Mouse (Mus musculus) midbrain, embryonic 16.5 days (tissue): ENCODE results near the gene Rnd3. TPM values are rescaled to one million over a fixed set of nuclear protein-coding genes. Genes with fewer than 3 reads are reported as not detected.
A peak's percentile ranks its signal among the peaks of the same experiment; 100 is the strongest.

Experiments
- ATAC-seq: fragments of 200-750 bp; cut with Nextera tagmentation; 2 replicates; pipeline ENCODE4 v1.8.0; 2017; ENCODE audit warnings: moderate TSS enrichment
- H3K27ac ChIP-seq: fragments of 300-500 bp; sonication (generic); 2 replicates; pipeline ENCODE4 v1.5.1; 2014; ENCODE audit warnings: mild to moderate bottlenecking, low read length, mixed read lengths
- H3K27me3 ChIP-seq: fragments of 300-500 bp; sonication (generic); 2 replicates; pipeline ENCODE4 v1.6.1; 2014; ENCODE audit warnings: low read depth, low read length, mixed read lengths; ENCODE audit not compliant: control insufficient read depth, insufficient read depth
- H3K36me3 ChIP-seq: fragments of 300-500 bp; sonication (generic); 2 replicates; pipeline ENCODE4 v1.6.1; 2014; ENCODE audit warnings: mild to moderate bottlenecking, low read length, moderate library complexity, mixed read lengths; ENCODE audit not compliant: control insufficient read depth, insufficient read depth
- H3K4me1 ChIP-seq: fragments of 300-500 bp; sonication (generic); 2 replicates; pipeline ENCODE4 v1.6.1; 2014; ENCODE audit warnings: mild to moderate bottlenecking, low read length, mixed read lengths; ENCODE audit not compliant: control insufficient read depth, insufficient read depth
- H3K4me2 ChIP-seq: fragments of 300-500 bp; sonication (generic); 2 replicates; pipeline ENCODE4 v1.6.1; 2014; ENCODE audit warnings: mild to moderate bottlenecking, low read length, mixed read lengths
- H3K4me3 ChIP-seq: fragments of 300-500 bp; sonication (generic); 2 replicates; pipeline ENCODE4 v1.5.1; 2014; ENCODE audit warnings: low read depth, mild to moderate bottlenecking, low read length, moderate library complexity, mixed read lengths
- H3K9ac ChIP-seq: fragments of 300-500 bp; sonication (generic); 2 replicates; pipeline ENCODE4 v1.6.1; 2014; ENCODE audit warnings: low read depth, low read length, mixed read lengths
- H3K9me3 ChIP-seq: fragments of 300-500 bp; sonication (generic); replicated peaks from 2 replicates; pipeline ENCODE4 v1.6.1; 2014; ENCODE audit warnings: mild to moderate bottlenecking, low read length, mixed read lengths; ENCODE audit not compliant: control insufficient read depth, poor library complexity, severe bottlenecking
- WGBS: fragments of 180-500 bp; shearing (Covaris S2); extraction: QIAGEN DNeasy Blood & Tissue Kit; methylation state at CpG from one replicate; pipeline ENCODE4 v1.1.7; 2014; 5-methylcytosine and 5-hydroxymethylcytosine counted together
- polyA plus RNA-seq: library from polyadenylated mRNA; unstranded; fragments of >200 nt; fragmentation: Nextera tagmentation; extraction: Ambion mirVana; gene quantifications from 2 replicates; pipeline ENCODE4 v1.2.1, GENCODE M21; 2015

Rnd3 gene
- polyA plus RNA-seq, 1 experiment from 2014 or later = 157 TPM

GRCm38 (mm10) chr2:51099240-51099639 is 49.7 kb downstream of the Rnd3 start:
- WGBS = 91% methylated on average over 1 of the region's 1 CpGs
- Histone ChIP-seq H3K4me3 (no peak overlapping the region), H3K9ac (no peak overlapping the region), H3K4me1 (no peaks in the 10 kb centered on the region), H3K27ac (no peak overlapping the region), H3K9me3 (no peaks in the 10 kb centered on the region), H3K4me2 (no peak overlapping the region), H3K27me3 (no peaks in the 10 kb centered on the region), H3K36me3 (no peaks in the 10 kb centered on the region)
- ATAC-seq = no peak

DNA sequence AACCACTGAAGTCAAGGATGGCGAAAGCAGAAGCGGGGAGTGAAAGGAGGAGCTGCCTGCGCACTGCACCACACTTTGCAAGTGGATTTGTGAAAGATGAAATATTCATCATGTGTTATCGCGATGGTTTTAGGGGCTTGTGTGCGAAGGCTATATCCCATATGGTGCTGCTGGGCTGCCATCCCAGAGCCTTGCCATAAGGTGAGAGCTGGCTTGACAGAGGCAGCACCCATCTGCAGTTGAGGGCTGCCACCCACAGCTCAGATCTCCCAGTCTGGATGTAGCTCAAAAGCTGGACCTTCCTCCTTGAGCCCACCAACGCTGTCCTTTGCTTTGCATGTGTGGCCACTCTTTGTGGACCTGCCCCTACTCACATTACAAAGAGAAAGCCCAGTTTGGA is 58.2 kb downstream of the Rnd3 start:
- 27% methylated on average over 7 of the region's 7 CpGs for WGBS
- Histone ChIP-seq H3K4me1 (peaks cover 22% of the 10 kb centered on the region), H3K4me3 (no peak overlapping the region), H3K27ac (0 out of 2 replicates have a peak overlapping the region, but pooled peaks have one; percentile 17), H3K27me3 (no peaks in the 10 kb centered on the region), H3K36me3 (no peaks in the 10 kb centered on the region), H3K4me2 (no peak overlapping the region), H3K9me3 (no peaks in the 10 kb centered on the region), H3K9ac (no peak overlapping the region)
- ATAC-seq = no peak

GRCm38 (mm10) chr2:51090049-51090448 is 58.9 kb downstream of the Rnd3 start:
- no peak overlapping the region for H3K27ac ChIP-seq
- no peak overlapping the region for H3K4me3 ChIP-seq
- no peak overlapping the region for H3K4me2 ChIP-seq
- no peaks in the 10 kb centered on the region for H3K27me3 ChIP-seq
- H3K9ac ChIP-seq = no peak overlapping the region
- no peaks in the 10 kb centered on the region for H3K9me3 ChIP-seq
- 8% methylated on average over 8 of the region's 8 CpGs for whole genome bisulfite sequencing
- no peaks in the 10 kb centered on the region for H3K36me3 ChIP-seq
- ATAC-seq = no peak
- peaks cover 25% of the 10 kb centered on the region for H3K4me1 ChIP-seq

GRCm38 (mm10) chr2:51088843-51089573 is 59.9 kb downstream of the Rnd3 start:
- no peak for ATAC-seq
- H3K27ac ChIP-seq = no peak overlapping the region

GRCm38 (mm10) chr2:51088123-51088453 is 60.8 kb downstream of the Rnd3 start:
- Histone ChIP-seq H3K9me3 (no peaks in the 10 kb centered on the region), H3K27ac (peak overlapping the region; percentile 72), H3K4me2 (peak overlapping the region; percentile 4), H3K4me1 (peaks cover 25% of the 10 kb centered on the region), H3K9ac (no peak overlapping the region), H3K27me3 (no peaks in the 10 kb centered on the region), H3K4me3 (no peak overlapping the region), H3K36me3 (no peaks in the 10 kb centered on the region)
- WGBS = 11% methylated on average over 3 of the region's 3 CpGs
- peak; percentile 44; the same call in 1 of the 2 replicates for ATAC-seq

More at GRCm38 (mm10) chr2:51088843-51089573, 59.9 kb downstream of the Rnd3 start:
- H3K36me3 ChIP-seq = no peaks in the 10 kb centered on the region
- H3K9me3 ChIP-seq = no peaks in the 10 kb centered on the region
- H3K4me3 ChIP-seq = no peak overlapping the region
- peaks cover 25% of the 10 kb centered on the region for H3K4me1 ChIP-seq
- H3K9ac ChIP-seq = no peak overlapping the region
- no peak overlapping the region for H3K4me2 ChIP-seq
- no peaks in the 10 kb centered on the region for H3K27me3 ChIP-seq
- 54% methylated on average over 11 of the region's 11 CpGs for WGBS

DNA sequence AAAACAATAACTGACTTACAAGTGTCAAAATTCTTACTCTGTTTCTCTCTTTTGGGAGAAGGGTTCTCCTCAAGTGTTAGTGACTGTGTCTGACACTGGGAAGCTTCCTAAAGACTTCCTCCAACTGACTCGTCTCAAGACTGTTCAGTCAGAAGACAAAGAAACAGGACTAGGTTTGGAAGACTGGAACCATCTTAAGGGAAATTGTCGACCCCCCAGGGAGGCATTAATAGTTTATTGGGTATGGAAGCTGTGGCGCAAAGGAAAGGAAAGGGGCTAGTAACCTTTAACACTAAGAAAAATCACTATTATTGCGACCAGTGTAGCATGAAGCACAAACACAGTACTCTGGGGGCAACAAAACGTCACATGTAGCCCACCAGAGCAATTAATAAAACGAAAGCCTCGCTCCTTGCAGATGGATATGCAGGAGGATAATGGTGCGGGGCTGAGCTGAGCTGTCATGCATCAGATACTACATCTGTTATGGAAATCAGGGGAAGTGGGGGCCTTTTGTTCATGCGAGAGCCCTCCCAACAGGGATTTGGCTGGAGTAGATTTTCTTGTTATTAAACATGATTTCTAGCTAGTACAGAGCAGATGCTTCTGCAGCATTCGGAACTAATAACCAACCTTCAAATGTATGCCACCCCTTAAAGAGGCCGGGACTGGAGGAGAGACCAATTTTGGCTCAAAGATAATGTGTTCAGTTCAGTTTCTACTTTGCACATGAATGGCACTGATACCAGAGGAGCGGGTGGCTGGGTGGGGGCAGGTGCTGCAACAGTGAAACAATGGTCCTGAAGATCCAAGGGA is 61.4 kb downstream of the Rnd3 start:
- Histone ChIP-seq H3K4me3 (no peak overlapping the region), H3K27me3 (no peaks in the 10 kb centered on the region), H3K4me1 (peaks cover 29% of the 10 kb centered on the region), H3K27ac (peak overlapping the region; percentile 72), H3K9ac (no peak overlapping the region), H3K9me3 (no peaks in the 10 kb centered on the region), H3K36me3 (no peaks in the 10 kb centered on the region), H3K4me2 (peak overlapping the region; percentile 4)
- 12% methylated on average over 12 of the region's 12 CpGs for WGBS
- ATAC-seq = peak; percentile 71

DNA sequence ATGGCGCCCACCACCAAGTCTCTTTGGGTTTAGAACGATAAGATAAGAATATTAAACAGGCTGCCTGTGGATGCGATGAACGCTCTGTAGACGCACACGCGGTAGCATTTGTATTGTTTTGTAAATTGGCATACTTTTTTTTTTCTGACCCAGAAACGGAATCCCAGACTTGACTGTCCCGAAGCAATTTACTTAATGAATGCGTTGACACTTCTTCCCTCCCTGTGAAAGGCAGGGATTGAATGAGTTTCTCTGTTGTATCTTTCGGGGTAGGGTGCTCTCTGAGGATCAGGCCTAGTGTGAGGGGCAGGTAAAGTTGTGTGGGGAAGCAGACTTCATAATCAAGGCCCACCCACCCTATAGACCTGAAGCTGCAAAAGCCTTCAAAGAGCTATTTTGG is 63.8 kb downstream of the Rnd3 start:
- Histone ChIP-seq H3K4me1 (peaks cover 27% of the 10 kb centered on the region), H3K27me3 (no peaks in the 10 kb centered on the region), H3K9ac (no peak overlapping the region), H3K36me3 (no peaks in the 10 kb centered on the region), H3K9me3 (no peaks in the 10 kb centered on the region), H3K4me3 (no peak overlapping the region), H3K27ac (no peak overlapping the region), H3K4me2 (no peak overlapping the region)
- WGBS = 24% methylated on average over 11 of the region's 11 CpGs
- ATAC-seq = no peak

DNA sequence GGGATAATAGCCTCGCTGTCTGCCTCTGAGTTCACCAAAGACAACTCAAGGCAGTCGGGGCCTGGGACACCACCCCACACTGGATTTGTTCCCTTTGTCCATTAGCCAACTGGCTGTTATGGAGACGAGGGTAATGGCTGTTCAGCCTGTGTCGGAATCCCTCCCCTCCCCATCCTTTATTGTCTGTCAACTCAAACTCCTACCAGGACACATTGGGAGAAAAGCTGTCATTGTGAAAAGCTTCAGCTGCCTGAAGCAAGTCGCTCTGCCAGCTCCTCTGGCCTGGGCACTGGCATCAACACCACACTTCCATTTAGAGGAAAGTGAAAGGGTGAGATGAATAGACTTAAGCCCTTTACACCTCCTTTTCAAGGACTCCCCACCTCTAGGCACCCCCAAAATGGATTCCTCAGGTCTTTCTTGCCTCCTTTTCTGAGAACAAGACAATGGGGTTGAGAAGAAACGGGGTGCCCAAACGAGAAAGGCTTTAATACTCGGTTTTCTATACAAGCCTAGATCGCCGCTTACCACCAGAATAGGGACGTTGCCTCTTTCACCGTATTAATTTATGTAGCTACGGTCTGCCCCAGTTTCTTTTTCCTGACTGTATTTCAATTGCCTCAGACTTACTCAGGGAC is 66.1 kb downstream of the Rnd3 start:
- no peaks in the 10 kb centered on the region for H3K36me3 ChIP-seq
- no peak overlapping the region for H3K4me2 ChIP-seq
- H3K27me3 ChIP-seq = no peaks in the 10 kb centered on the region
- WGBS = 34% methylated on average over 13 of the region's 13 CpGs
- H3K4me1 ChIP-seq = peaks cover 20% of the 10 kb centered on the region
- H3K4me3 ChIP-seq = no peak overlapping the region
- no peaks in the 10 kb centered on the region for H3K9me3 ChIP-seq
- H3K27ac ChIP-seq = peak overlapping the region; percentile 26
- peak; percentile 90 for ATAC-seq
- H3K9ac ChIP-seq = no peak overlapping the region
